Mouse (Mus musculus): ENCODE data around the gene Gm45234.
A peak's percentile ranks its signal among the peaks of the same experiment; 100 is the strongest.

Gm45234 gene

GRCm38 (mm10) chr6:124708289-124708889, 47.4 kb downstream of the Gm45234 start:
- no peak for DNase-seq (ENCODE audit: low spot score in 2 of 2)

- DNase-seq (ENCODE audit: low spot score in 2 of 2), result no peak
These were observed 49.7 kb downstream of the Gm45234 start for GRCm38 (mm10) chr6:124706061-124706627.

- no peak for DNase-seq (ENCODE audit: low spot score in 2 of 2)
These were observed 51.4 kb downstream of the Gm45234 start for GRCm38 (mm10) chr6:124704417-124704816.

- DNase-seq (ENCODE audit: low spot score in 2 of 2), result no peak
These were observed 52.0 kb downstream of the Gm45234 start for GRCm38 (mm10) chr6:124703789-124704188.

GRCm38 (mm10) chr6:124702784-124703103, 53.1 kb downstream of the Gm45234 start:
- peak; percentile 75 to 89 for DNase-seq (ENCODE audit: low spot score in 2 of 2)

GRCm38 (mm10) chr6:124702102-124702783, 53.6 kb downstream of the Gm45234 start:
- no peak for DNase-seq (ENCODE audit: low spot score in 2 of 2)

- DNase-seq (ENCODE audit: low spot score in 2 of 2), result no peak
These were observed 54.5 kb downstream of the Gm45234 start for GRCm38 (mm10) chr6:124701338-124701737.

GRCm38 (mm10) chr6:124699962-124700610, 55.7 kb downstream of the Gm45234 start:
- no peak for DNase-seq (ENCODE audit: low spot score in 2 of 2)

- DNase-seq (ENCODE audit: low spot score in 2 of 2), result no peak
These were observed 56.5 kb downstream of the Gm45234 start for GRCm38 (mm10) chr6:124699366-124699765.

GRCm38 (mm10) chr6:124698751-124699150, 57.1 kb downstream of the Gm45234 start:
- DNase-seq (ENCODE audit: low spot score in 2 of 2), result no peak

- DNase-seq (ENCODE audit: low spot score in 2 of 2), result no peak
These were observed 59.2 kb downstream of the Gm45234 start for GRCm38 (mm10) chr6:124696441-124697150.

- DNase-seq (ENCODE audit: low spot score in 2 of 2), result no peak
These were observed 61.5 kb downstream of the Gm45234 start for GRCm38 (mm10) chr6:124694166-124694955.

- no peak for DNase-seq (ENCODE audit: low spot score in 2 of 2)
These were observed 62.4 kb downstream of the Gm45234 start for GRCm38 (mm10) chr6:124693243-124693981.

GRCm38 (mm10) chr6:124690517-124690916, 65.3 kb downstream of the Gm45234 start:
- no peak for DNase-seq (ENCODE audit: low spot score in 2 of 2)

Data from spleen, postnatal 4 days (tissue).